Comparison of ENCODE assay signal across 8 mouse cellular contexts in genomic region chr9:20643781-20644180, GRCm38 (mm10). TPM values are rescaled to one million over a fixed set of nuclear protein-coding genes. Genes with fewer than 3 reads are reported as not detected.
DNase-seq lines count a peak whose midpoint lies in the region; ATAC-seq and TF ChIP-seq lines count a peak whose summit lies in the region.

No protein-coding gene starts in this region.

- no peak for ATAC-seq in erythroblast, adult 5-6 weeks (replicated peaks; ENCODE audit: low FRiP score, poor library complexity, severe bottlenecking)
- ATAC-seq in limb, embryonic 14.5 days (ENCODE audit: low FRiP score, low read depth) = no peak
- ATAC-seq in stomach, embryonic 16.5 days (ENCODE audit: insufficient read depth, low FRiP score) = no peak
- no peak for ATAC-seq in megakaryocyte progenitor cell, adult 5-6 weeks (replicated peaks; ENCODE audit: poor library complexity)

- peaks cover 66% of the 10 kb centered on the region for H3K4me1 ChIP-seq in erythroblast, embryonic 14.5 days (ENCODE audit: control insufficient read depth)
- H3K4me1 ChIP-seq in embryonic fibroblast, embryonic 13.5 days (ENCODE audit: control insufficient read depth, insufficient read depth, low read length) = no peaks in the 10 kb centered on the region
- peaks cover 12% of the 10 kb centered on the region for H3K4me1 ChIP-seq in limb, embryonic 14.5 days (ENCODE audit: control insufficient read depth, insufficient read depth, low read length)
- peaks cover 16% of the 10 kb centered on the region for H3K4me1 ChIP-seq in stomach, embryonic 16.5 days (ENCODE audit: control insufficient read depth, insufficient read depth, low read length)

- peak; percentile 42 for DNase-seq in 3T3-L1 (ENCODE audit: low read depth, low spot score)
- DNase-seq in limb, embryonic 14.5 days (ENCODE audit: low spot score) = no peak
- DNase-seq in cerebellum, postnatal 36 days = no peak

- no peaks in the 10 kb centered on the region for H3K27me3 ChIP-seq in erythroblast, embryonic 14.5 days (ENCODE audit: control insufficient read depth)
- H3K27me3 ChIP-seq in limb, embryonic 14.5 days (ENCODE audit: control insufficient read depth, insufficient read depth, low read length) = no peaks in the 10 kb centered on the region
- H3K27me3 ChIP-seq in stomach, embryonic 16.5 days (ENCODE audit: control insufficient read depth, insufficient read depth, low read length) = no peaks in the 10 kb centered on the region

- H3K4me2 ChIP-seq in limb, embryonic 14.5 days (replicated peaks; ENCODE audit: low read depth, low read length, severe bottlenecking) = peak overlapping the region; percentile 97
- peak overlapping the region; percentile 88 for H3K4me2 ChIP-seq in stomach, embryonic 16.5 days (ENCODE audit: low read depth, low read length)

- H3K27ac ChIP-seq in embryonic fibroblast, embryonic 13.5 days (ENCODE audit: insufficient read depth, low read length) = no peak overlapping the region
- peak overlapping the region; percentile 92 for H3K27ac ChIP-seq in limb, embryonic 14.5 days (replicated peaks; ENCODE audit: low read depth, low read length)
- peak overlapping the region; percentile 98 for H3K27ac ChIP-seq in stomach, embryonic 16.5 days (ENCODE audit: low read length)

- H3K4me3 ChIP-seq in erythroblast, embryonic 14.5 days (replicated peaks) = peak overlapping the region; percentile 99
- peak overlapping the region; percentile 91 for H3K4me3 ChIP-seq in embryonic fibroblast, embryonic 13.5 days (ENCODE audit: insufficient read depth, low read length)
- H3K4me3 ChIP-seq in limb, embryonic 14.5 days (replicated peaks; ENCODE audit: low read length) = peak overlapping the region; percentile 85
- peak overlapping the region; percentile 93 for H3K4me3 ChIP-seq in stomach, embryonic 16.5 days (replicated peaks; ENCODE audit: low read length)

- peaks cover 37% of the 10 kb centered on the region for H3K36me3 ChIP-seq in erythroblast, embryonic 14.5 days (ENCODE audit: control insufficient read depth)
- peaks cover 32% of the 10 kb centered on the region for H3K36me3 ChIP-seq in limb, embryonic 14.5 days (ENCODE audit: control insufficient read depth, insufficient read depth, low read length)
- H3K36me3 ChIP-seq in stomach, embryonic 16.5 days (ENCODE audit: control insufficient read depth, insufficient read depth, low read length) = no peaks in the 10 kb centered on the region; the same call in 1 of the 2 replicates

- TF ChIP-seq POLR2A in embryonic fibroblast, embryonic 13.5 days (IDR thresholded peaks at IDR 0.05; ENCODE audit: low read depth, low read length) = no peak
- no peak for TF ChIP-seq POLR2A in limb, embryonic 14.5 days (IDR thresholded peaks at IDR 0.05; ENCODE audit: borderline replicate concordance, extremely low read depth, insufficient read depth, insufficient read length)

- peak overlapping the region; percentile 80 for H3K9ac ChIP-seq in limb, embryonic 14.5 days (ENCODE audit: low read depth, low read length, severe bottlenecking)
- H3K9ac ChIP-seq in stomach, embryonic 16.5 days (ENCODE audit: low read length) = peak overlapping the region; percentile 90

- 9% methylated on average over 13 of the region's 13 CpGs for WGBS in limb, embryonic 14.5 days
- 4% methylated on average over 13 of the region's 13 CpGs for WGBS in stomach, embryonic 16.5 days

- no peaks in the 10 kb centered on the region for H3K9me3 ChIP-seq in erythroblast, embryonic 14.5 days (ENCODE audit: control insufficient read depth, low read length)
- no peaks in the 10 kb centered on the region for H3K9me3 ChIP-seq in limb, embryonic 14.5 days (ENCODE audit: control insufficient read depth, low read length)
- no peaks in the 10 kb centered on the region for H3K9me3 ChIP-seq in stomach, embryonic 16.5 days (replicated peaks; ENCODE audit: control insufficient read depth, low read length)

- no peak for TF ChIP-seq CTCF in embryonic fibroblast, embryonic 13.5 days (IDR thresholded peaks at IDR 0.05; ENCODE audit: borderline replicate concordance, insufficient read depth, low read length)

RNA-seq across cellular contexts. Expression of gene Fbxl12, which starts 0.8 kb away (rescaled TPM):
- polyA plus RNA-seq in erythroblast, embryonic 14.5 days (2012) = 0.38 and 0.83 TPM in 2 replicates
- total RNA-seq in erythroblast, adult 5-6 weeks (2015; ENCODE audit: low replicate concordance) = 7.5 and 18.8 TPM in 2 replicates
- total RNA-seq in erythroblast, adult 5-6 weeks (2017; ENCODE audit: low replicate concordance) = 2.3 and 3.2 TPM in 2 replicates
- 18.3 and 18.9 TPM in 2 replicates for polyA plus RNA-seq in embryonic fibroblast, embryonic 13.5 days (2011; ENCODE audit: insufficient read length, low read depth, missing spikeins)
- 41.5 and 52.8 TPM in 2 replicates for polyA plus RNA-seq in limb, embryonic 14.5 days (2012; rRNA removed)
- polyA plus RNA-seq in limb, embryonic 14.5 days (2014; fragmentation: Nextera tagmentation; extraction: Ambion mirVana) = 11.9 and 12.9 TPM in 2 replicates
- polyA plus RNA-seq in stomach, embryonic 16.5 days (2015; fragmentation: Nextera tagmentation; extraction: Ambion mirVana) = 15.5 and 17.8 TPM in 2 replicates
- 8.3 and 17.3 TPM in 2 replicates for total RNA-seq in megakaryocyte progenitor cell, adult 5-6 weeks (2015)
- 4.2 and 6.4 TPM in 2 replicates for total RNA-seq in megakaryocyte progenitor cell, adult 5-6 weeks (2017)

RNA-seq across cellular contexts. Expression of gene Ubl5, which starts 1.1 kb away (rescaled TPM):
- polyA plus RNA-seq in erythroblast, embryonic 14.5 days (2012) = 2.7 and 3.2 TPM in 2 replicates
- 139 and 174 TPM in 2 replicates for total RNA-seq in erythroblast, adult 5-6 weeks (2015; ENCODE audit: low replicate concordance)
- 32.8 and 53.8 TPM in 2 replicates for total RNA-seq in erythroblast, adult 5-6 weeks (2017; ENCODE audit: low replicate concordance)
- 243 and 252 TPM in 2 replicates for polyA plus RNA-seq in embryonic fibroblast, embryonic 13.5 days (2011; ENCODE audit: insufficient read length, low read depth, missing spikeins)
- 229 and 475 TPM in 2 replicates for polyA plus RNA-seq in limb, embryonic 14.5 days (2012; rRNA removed)
- 347 and 354 TPM in 2 replicates for polyA plus RNA-seq in limb, embryonic 14.5 days (2014; fragmentation: Nextera tagmentation; extraction: Ambion mirVana)
- polyA plus RNA-seq in stomach, embryonic 16.5 days (2015; fragmentation: Nextera tagmentation; extraction: Ambion mirVana) = 345 and 393 TPM in 2 replicates
- 420 and 464 TPM in 2 replicates for total RNA-seq in megakaryocyte progenitor cell, adult 5-6 weeks (2015)
- total RNA-seq in megakaryocyte progenitor cell, adult 5-6 weeks (2017) = 94.8 and 151 TPM in 2 replicates

RNA-seq across cellular contexts. Expression of gene Pin1, which starts 8.1 kb away (rescaled TPM):
- 2.3 and 2.4 TPM in 2 replicates for polyA plus RNA-seq in erythroblast, embryonic 14.5 days (2012)
- total RNA-seq in erythroblast, adult 5-6 weeks (2015; ENCODE audit: low replicate concordance) = 4.2 and 4.6 TPM in 2 replicates
- total RNA-seq in erythroblast, adult 5-6 weeks (2017; ENCODE audit: low replicate concordance) = 2.1 and 3.8 TPM in 2 replicates
- polyA plus RNA-seq in embryonic fibroblast, embryonic 13.5 days (2011; ENCODE audit: insufficient read length, low read depth, missing spikeins) = 18.6 and 20.3 TPM in 2 replicates
- 25.2 and 28.0 TPM in 2 replicates for polyA plus RNA-seq in limb, embryonic 14.5 days (2012; rRNA removed)
- 47.8 and 51.2 TPM in 2 replicates for polyA plus RNA-seq in limb, embryonic 14.5 days (2014; fragmentation: Nextera tagmentation; extraction: Ambion mirVana)
- 40.7 and 41.6 TPM in 2 replicates for polyA plus RNA-seq in stomach, embryonic 16.5 days (2015; fragmentation: Nextera tagmentation; extraction: Ambion mirVana)
- total RNA-seq in megakaryocyte progenitor cell, adult 5-6 weeks (2015) = 14.7 and 18.5 TPM in 2 replicates
- 14.7 and 19.1 TPM in 2 replicates for total RNA-seq in megakaryocyte progenitor cell, adult 5-6 weeks (2017)

Comparison
In these comparisons a context has a peak if more than half of its experiments do, and no peak if none do; other contexts are left out.
1. RNA of gene Ubl5, which starts 1.1 kb away (polyA plus RNA-seq): 229 to 475 TPM in limb, embryonic 14.5 days, 345 to 393 TPM in stomach, embryonic 16.5 days and 243 to 252 TPM in embryonic fibroblast, embryonic 13.5 days; 2.7 to 3.2 TPM in erythroblast, embryonic 14.5 days; every median in the first group is over 10 times any median in the second.
2. Peak in every context shown above with its lines, with median percentiles within 50 percentile points of each other: H3K4me3 ChIP-seq.